Mouse (Mus musculus): Measurements from ENCODE around the gene Snx25. TPM values are rescaled to one million over a fixed set of nuclear protein-coding genes. Genes with fewer than 3 reads are reported as not detected.

Gene Snx25
- total and polyA plus RNA-seq, 3 experiments, result 20.0 to 23.1 TPM; not detected in 1

- TF ChIP-seq BHLHE40 (IDR thresholded peaks at IDR 0.05; ENCODE audit: borderline replicate concordance, low read depth, low read length), result no peak
- peak; percentile 68; the same call in 1 of the 2 replicates for TF ChIP-seq ETS1 (IDR thresholded peaks at IDR 0.05; ENCODE audit: low read depth, low read length)
- TF ChIP-seq ZC3H11A (IDR thresholded peaks at IDR 0.05; ENCODE audit: low read depth, low read length), result no peak
- TF ChIP-seq NRF1 (IDR thresholded peaks at IDR 0.05; ENCODE audit: insufficient read depth, low read depth, low read length, poor library complexity, severe bottlenecking), result peak; percentile 97
- TF ChIP-seq USF2 (IDR thresholded peaks at IDR 0.05; ENCODE audit: borderline replicate concordance in 1 of 2, insufficient read depth in 1 of 2, low read depth in 1 of 2, low read length in 2 of 2), result no peak
- peak; percentile 98 for TF ChIP-seq NELFE (IDR thresholded peaks at IDR 0.05; ENCODE audit: low read depth, low read length)
- TF ChIP-seq GABPA (IDR thresholded peaks at IDR 0.05; ENCODE audit: low read depth, low read length), result no peak
- no peak for TF ChIP-seq ZKSCAN1 (IDR thresholded peaks at IDR 0.05; ENCODE audit: low read depth, low read length)
- no peak for TF ChIP-seq ZNF384 (IDR thresholded peaks at IDR 0.05; ENCODE audit: low read depth, low read length)
- TF ChIP-seq GATA1 (IDR thresholded peaks at IDR 0.05; ENCODE audit: low read depth, low read length), result no peak
- no peak for TF ChIP-seq E2F4 (IDR thresholded peaks at IDR 0.05; ENCODE audit: borderline replicate concordance, low read depth, low read length)
- TF ChIP-seq KAT2A (conservative IDR thresholded peaks at IDR 0.05; ENCODE audit: low read depth, low read length), result no peak; the same call in 1 of the 2 replicates
- TF ChIP-seq MEF2A (IDR thresholded peaks at IDR 0.05; ENCODE audit: extremely low read depth, insufficient replicate concordance, low read depth, low read length, poor library complexity, severe bottlenecking), result no peak
- TF ChIP-seq TAL1 (IDR thresholded peaks at IDR 0.05; ENCODE audit: low read length), result no peak
- peak; percentile 81 for TF ChIP-seq MAX (IDR thresholded peaks at IDR 0.05; ENCODE audit: low read length)
- TF ChIP-seq POLR2AphosphoS5 (IDR thresholded peaks at IDR 0.05; ENCODE audit: borderline replicate concordance, low read depth, low read length), result no peak
- TF ChIP-seq HCFC1 (IDR thresholded peaks at IDR 0.05; ENCODE audit: low read depth, low read length), result peak; percentile 89
- peak; percentile 96 to 99 for TF ChIP-seq POLR2A (IDR thresholded peaks at IDR 0.05; ENCODE audit: control insufficient read depth in 1 of 2, insufficient read depth in 1 of 2, low read depth in 1 of 2, low read length in 2 of 2, poor library complexity in 1 of 2)
Observed at GRCm38 (mm10) chr8:46162953-46163869, 11.3 kb upstream of the Snx25 start (continued).

GRCm38 (mm10) chr8:46153042-46153441, 1.1 kb upstream of the Snx25 start:
- no peaks in the 10 kb centered on the region for H3K27me3 ChIP-seq (ENCODE audit: control insufficient read depth in 1 of 2, insufficient read depth in 2 of 2, low read length in 2 of 2)
- H3K4me3 ChIP-seq (ENCODE audit: control insufficient read depth in 1 of 2, insufficient read depth in 1 of 2, low read depth in 2 of 2, low read length in 2 of 2), result peak overlapping the region; percentile 68 to 98
- peaks cover 4 to 12% of the 10 kb centered on the region in 2 experiments for H3K4me1 ChIP-seq (ENCODE audit: control insufficient read depth in 1 of 2, insufficient read depth in 2 of 2, low read length in 2 of 2)
- peak overlapping the region; percentile 73 for H3K9ac ChIP-seq (ENCODE audit: control insufficient read depth, low read depth, low read length, poor library complexity, severe bottlenecking)
- DNase-seq (ENCODE audit: low read depth, low spot score), result no peak
- no peak overlapping the region for H3K27ac ChIP-seq (ENCODE audit: control insufficient read depth, low read depth, low read length)
- H3K9me3 ChIP-seq (replicated peaks; ENCODE audit: insufficient read depth, low read length), result no peaks in the 10 kb centered on the region
- peaks cover 0 to 14% of the 10 kb centered on the region in 2 experiments; a peak in 2 of 4 replicates for H3K36me3 ChIP-seq (ENCODE audit: control insufficient read depth in 1 of 2, insufficient read depth in 2 of 2, low read length in 2 of 2)
- peaks cover 22% of the 10 kb centered on the region for H3K79me2 ChIP-seq (ENCODE audit: control insufficient read depth, insufficient read depth, low read length, poor library complexity)
- peak; percentile 91 for TF ChIP-seq ZNF384 (IDR thresholded peaks at IDR 0.05; ENCODE audit: low read depth, low read length)
- TF ChIP-seq CTCF (IDR thresholded peaks at IDR 0.05 in 2 of 3, conservative IDR thresholded peaks at IDR 0.05 in 1 of 3; ENCODE audit: control insufficient read depth in 1 of 3, insufficient read depth in 1 of 3, low read depth in 2 of 3, low read length in 3 of 3, poor library complexity in 1 of 3, severe bottlenecking in 1 of 3), result no peak

All from MEL (cell line).